Comparison of ENCODE assay signal across 8 mouse cellular contexts in the genomic region with DNA sequence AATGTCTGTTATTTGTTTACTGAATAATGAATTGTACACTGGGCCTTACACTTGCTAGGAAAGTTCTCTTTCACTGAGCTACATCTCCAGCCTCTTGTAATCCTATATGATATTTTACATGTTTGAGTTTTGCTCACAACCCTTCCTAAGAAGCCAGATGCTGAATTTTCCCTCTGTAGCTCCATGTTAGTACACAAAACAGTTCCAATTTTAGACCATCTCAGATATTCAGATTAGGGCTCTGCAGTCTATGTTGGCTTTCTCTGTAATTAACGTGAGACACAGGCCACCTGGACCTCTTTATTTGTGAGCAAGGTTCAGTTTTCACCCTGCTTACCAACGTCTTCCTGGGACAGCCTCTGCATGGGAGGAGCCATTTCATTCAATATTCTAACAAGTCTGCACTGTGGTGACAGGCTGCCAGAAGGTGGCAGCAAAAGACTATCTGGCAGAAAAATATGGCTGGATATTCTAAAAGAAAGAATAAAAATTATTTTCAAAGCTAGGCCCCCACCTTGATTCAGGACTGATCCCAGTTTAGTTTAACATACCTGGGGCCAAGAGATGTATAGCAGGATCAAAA.
DNase-seq lines count a peak whose midpoint lies in the region; ATAC-seq and TF ChIP-seq lines count a peak whose summit lies in the region.

No protein-coding gene starts in this region.

- no peak for TF ChIP-seq EP300 in lung, postnatal 0 days (IDR thresholded peaks at IDR 0.05)

- H3K27ac ChIP-seq in lung, postnatal 0 days (ENCODE audit: low read length), result no peak overlapping the region

- no peak overlapping the region for H3K4me3 ChIP-seq in lung, postnatal 0 days (ENCODE audit: low read depth, low read length)

- no peaks in the 10 kb centered on the region for H3K36me3 ChIP-seq in lung, postnatal 0 days (ENCODE audit: insufficient read depth, low read length)

- ATAC-seq in lung, postnatal 0 days, result no peak; the same call in 1 of the 2 replicates

- WGBS in lung, postnatal 0 days, result 2% methylated on average over 2 of the region's 2 CpGs

- peak; percentile 10 for DNase-seq in thymus, postnatal 0 days (ENCODE audit: low spot score)
- DNase-seq in thymus, postnatal 36 days, result no peak
- peak; percentile 52 to 57 for DNase-seq in cerebellum, postnatal 14 days
- peak; percentile 29 to 53 for DNase-seq in frontal cortex, postnatal 36 days (ENCODE audit: low spot score in 2 of 2)
- DNase-seq in kidney, postnatal 14 days, result peak; percentile 41
- peak; percentile 50 for DNase-seq in lung, postnatal 0 days (ENCODE audit: low spot score)
- peak; percentile 2 to 10 for DNase-seq in right cerebral cortex, postnatal 36 days (ENCODE audit: low spot score in 2 of 2)
- no peak for DNase-seq in T-cell, adult 2 months (ENCODE audit: low spot score)

- no peak overlapping the region for H3K4me2 ChIP-seq in lung, postnatal 0 days (replicated peaks; ENCODE audit: low read depth, low read length)

- H3K9me3 ChIP-seq in lung, postnatal 0 days (ENCODE audit: low read length), result no peaks in the 10 kb centered on the region

- TF ChIP-seq CTCF in lung, postnatal 0 days (IDR thresholded peaks at IDR 0.05), result peak; percentile 69

- H3K4me1 ChIP-seq in lung, postnatal 0 days (ENCODE audit: insufficient read depth, low read depth, low read length), result no peaks in the 10 kb centered on the region

- H3K27me3 ChIP-seq in lung, postnatal 0 days (replicated peaks; ENCODE audit: insufficient read depth, low read length), result no peaks in the 10 kb centered on the region

- no peak overlapping the region for H3K9ac ChIP-seq in lung, postnatal 0 days (replicated peaks; ENCODE audit: low read depth)

Comparison
In these comparisons a context has a peak if more than half of its experiments do, and no peak if none do; other contexts are left out.
1. DNase-seq: peak in thymus, postnatal 0 days (single experiment), cerebellum, postnatal 14 days (2 of 2), frontal cortex, postnatal 36 days (2 of 2), kidney, postnatal 14 days (single experiment), lung, postnatal 0 days (single experiment) and right cerebral cortex, postnatal 36 days (2 of 2); none in thymus, postnatal 36 days (0 of 2) and T-cell, adult 2 months (single experiment).